Mouse (Mus musculus) megakaryocyte-erythroid progenitor cell, adult 5-6 weeks (primary cell): ENCODE results near the gene Sft2d1. TPM values are rescaled to one million over a fixed set of nuclear protein-coding genes. Genes with fewer than 3 reads are reported as not detected.
A peak's percentile ranks its signal among the peaks of the same experiment; 100 is the strongest.

Source experiments
- ATAC-seq: replicated peaks from 2 replicates; pipeline ENCODE4 v1.8.0; 2016; ENCODE audit warnings: mild to moderate bottlenecking, inconsistent platforms; ENCODE audit not compliant: severe bottlenecking, poor library complexity, low FRiP score, low TSS enrichment
- total RNA-seq, 2 experiments: library from RNA; stranded (forward) in 1 of 2; stranded (reverse) in 1 of 2; fragments of 200-1000, 215-1000 nt in 1 of 2; fragments of >200 nt in 1 of 2; fragmentation: Nextera tagmentation in 1 of 2; gene quantifications; 2 replicates each; pipeline ENCODE4 v1.2.3; 2014 to 2017

The Sft2d1 gene
- 63.1 and 137 TPM in 2 replicates for total RNA-seq (2014; fragmentation: Nextera tagmentation)
- total RNA-seq (2017) = 24.3 and 29.9 TPM in 2 replicates

GRCm38 (mm10) chr17:8310838-8311614 lies at the start of gene Sft2d1:
Sft2d1 (plus strand) TSS chr17:8311102.
- peak; percentile 95 for ATAC-seq

GRCm38 (mm10) chr17:8264638-8265037 lies 46.3 kb upstream of the Sft2d1 start:
- ATAC-seq = peak; percentile 78

GRCm38 (mm10) chr17:8272054-8272749 lies 38.7 kb upstream of the Sft2d1 start:
- ATAC-seq = peak; percentile 50

DNA sequence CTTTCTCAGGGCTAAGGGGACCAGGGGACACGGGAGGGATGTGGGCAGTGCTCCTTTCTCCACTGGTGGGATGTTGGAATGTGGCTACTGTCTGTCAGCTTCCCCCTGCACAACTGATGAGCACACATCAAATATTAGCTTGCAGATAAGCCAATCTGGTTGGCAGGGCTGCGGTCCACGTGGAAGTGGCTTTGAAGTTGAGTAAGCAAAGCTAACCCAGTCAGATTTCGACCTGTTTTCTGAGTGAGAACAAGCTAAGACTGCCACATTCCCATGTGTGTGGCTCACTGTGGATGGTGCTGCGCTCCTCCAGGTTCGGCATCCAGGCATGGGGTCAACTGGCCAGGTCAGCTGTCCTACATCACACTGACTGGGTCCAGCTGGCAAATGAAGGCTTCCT lies 38.0 kb upstream of the Sft2d1 start:
- no peak for ATAC-seq

GRCm38 (mm10) chr17:8276071-8276470 lies 34.8 kb upstream of the Sft2d1 start:
- ATAC-seq = no peak

GRCm38 (mm10) chr17:8276680-8277079 lies 34.2 kb upstream of the Sft2d1 start:
- ATAC-seq = no peak

DNA sequence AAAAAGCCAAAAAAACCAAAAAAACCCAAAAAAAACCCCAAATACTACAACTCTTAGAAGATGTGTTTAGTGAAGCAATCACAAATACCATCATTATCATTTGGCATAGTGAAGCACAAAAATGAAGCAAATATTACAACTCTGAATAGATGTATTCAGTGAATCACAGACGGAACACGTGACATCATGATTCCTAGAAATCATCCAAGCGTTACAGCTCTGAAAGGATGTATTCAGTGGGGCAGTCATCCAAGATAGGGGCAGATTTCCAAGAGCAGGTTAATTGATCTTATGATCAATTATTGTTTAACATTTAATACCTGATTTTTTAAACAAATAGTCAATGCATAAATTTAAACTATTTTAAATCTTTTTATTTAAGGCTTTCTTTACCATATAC lies 33.6 kb upstream of the Sft2d1 start:
- ATAC-seq = no peak

DNA sequence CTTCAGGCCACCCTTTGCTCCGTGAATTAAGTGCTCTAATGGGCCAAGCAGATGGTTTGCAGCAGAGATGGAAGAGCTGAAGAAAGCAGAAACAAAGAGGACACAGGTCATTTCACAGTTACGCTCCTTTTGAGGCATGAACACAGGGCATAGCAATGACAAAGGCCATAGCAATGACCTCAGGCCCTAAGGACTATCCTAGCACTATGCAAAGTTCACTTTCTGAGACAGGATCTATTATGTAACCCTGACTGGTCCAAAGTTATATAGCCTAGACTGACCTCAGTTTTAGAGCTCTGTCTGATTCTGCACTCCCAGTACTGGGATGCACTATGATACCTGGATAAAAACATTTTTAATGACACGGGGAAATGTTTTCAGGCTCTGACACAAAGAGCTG lies 32.5 kb upstream of the Sft2d1 start:
- ATAC-seq = no peak

- ATAC-seq = peak; percentile 47
Observed at GRCm38 (mm10) chr17:8282821-8283525, 27.9 kb upstream of the Sft2d1 start, which contains the start of gene Mpc1. Mpc1 (plus strand) TSS chr17:8282904.

GRCm38 (mm10) chr17:8283526-8284253 lies 27.2 kb upstream of the Sft2d1 start:
- peak; percentile 89 for ATAC-seq

GRCm38 (mm10) chr17:8284254-8284661 lies 26.6 kb upstream of the Sft2d1 start:
- peak; percentile 5; the same call in 1 of the 2 replicates for ATAC-seq

DNA sequence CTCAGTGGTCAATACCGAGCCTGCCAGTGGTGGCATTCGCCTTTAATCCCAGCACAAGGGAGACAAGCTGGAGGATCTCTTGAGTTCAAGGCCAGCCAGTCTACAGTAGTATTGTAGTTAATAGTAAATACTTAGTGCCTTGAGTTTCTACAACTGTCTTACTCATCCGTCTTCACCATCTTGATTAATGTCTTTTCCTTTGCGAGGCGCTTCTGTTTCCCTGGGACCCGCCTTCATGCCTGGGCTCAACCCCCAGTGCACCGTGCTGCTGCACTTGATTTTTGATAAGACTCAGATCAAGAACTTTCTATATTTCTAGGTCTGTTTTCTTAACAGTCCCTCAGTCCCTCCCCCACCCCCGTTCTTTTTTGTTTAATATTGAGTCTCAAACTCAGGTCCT lies 25.8 kb upstream of the Sft2d1 start:
- ATAC-seq = peak; percentile 40

- no peak for ATAC-seq
Observed at GRCm38 (mm10) chr17:8286987-8287386, 23.9 kb upstream of the Sft2d1 start.

- no peak for ATAC-seq
Observed at GRCm38 (mm10) chr17:8289993-8290679, 20.8 kb upstream of the Sft2d1 start.

DNA sequence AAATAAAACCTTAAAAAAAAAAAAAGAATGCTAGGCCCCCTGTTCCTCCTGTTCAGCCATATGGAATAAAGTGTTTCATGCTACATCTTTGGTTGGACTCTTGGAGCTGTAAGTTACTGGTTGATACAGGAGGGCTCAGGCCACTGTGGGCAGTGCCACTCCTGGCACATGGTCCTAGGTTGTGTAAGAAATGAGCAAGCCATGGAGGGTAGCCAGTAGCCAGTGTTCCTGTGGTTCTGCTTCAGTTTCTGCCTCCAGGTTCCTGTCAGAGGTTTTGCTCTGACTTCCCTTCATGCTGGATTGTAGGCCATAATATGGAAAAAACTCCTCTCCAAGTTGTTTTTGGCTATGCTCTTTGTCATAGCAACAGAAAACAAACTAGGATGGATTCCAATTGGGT lies 20.2 kb upstream of the Sft2d1 start:
- ATAC-seq = no peak

GRCm38 (mm10) chr17:8295825-8296224 lies 15.1 kb upstream of the Sft2d1 start:
- no peak for ATAC-seq

DNA sequence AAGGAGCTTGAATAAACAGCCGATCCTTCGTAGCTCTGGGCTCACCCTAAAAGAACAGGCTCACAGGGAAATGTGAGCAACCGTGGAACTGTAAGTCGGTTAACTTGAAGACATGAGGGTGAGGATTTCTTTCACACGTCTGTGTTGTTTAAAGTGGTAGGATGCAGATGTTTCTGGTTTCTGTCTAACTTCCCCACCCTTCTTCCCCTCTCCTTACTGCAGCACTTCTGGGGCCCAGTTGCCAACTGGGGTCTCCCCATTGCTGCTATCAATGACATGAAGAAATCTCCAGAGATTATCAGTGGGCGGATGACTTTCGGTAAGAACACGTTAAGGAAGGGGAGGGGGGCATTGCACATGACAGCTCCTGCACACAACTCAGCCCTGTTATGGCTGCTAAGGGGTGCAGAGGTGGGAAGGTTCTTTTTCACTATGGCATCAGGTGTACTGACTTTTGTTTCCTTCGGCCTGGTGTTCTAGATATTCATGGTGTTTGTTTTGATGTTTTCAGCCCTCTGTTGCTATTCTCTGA lies 14.5 kb upstream of the Sft2d1 start:
- ATAC-seq = no peak

- no peak for ATAC-seq
Observed at GRCm38 (mm10) chr17:8297746-8298145, 13.2 kb upstream of the Sft2d1 start.

DNA sequence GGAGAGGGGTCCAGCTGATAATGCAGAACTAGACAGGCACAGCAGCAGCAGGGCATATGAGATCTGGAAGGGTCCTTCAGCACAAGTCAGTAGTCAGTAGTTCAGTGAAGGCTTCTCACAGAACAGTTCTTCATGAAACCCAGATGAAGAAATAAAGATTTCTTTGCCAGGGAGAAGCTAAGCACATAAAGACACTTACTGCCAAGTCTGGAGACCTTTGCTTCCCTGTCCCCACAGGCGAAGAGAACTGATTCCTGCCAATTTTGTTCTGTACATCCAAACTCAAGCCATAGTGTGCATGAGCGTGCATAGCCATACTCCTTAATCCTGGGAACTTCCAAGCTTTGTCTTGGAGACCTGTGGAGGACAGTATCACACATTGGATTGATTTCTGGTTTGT lies 12.6 kb upstream of the Sft2d1 start:
- ATAC-seq = no peak
